Mouse (Mus musculus) midbrain, embryonic 10.5 days (tissue): Measurements from ENCODE around the gene Cav1. TPM values are rescaled to one million over a fixed set of nuclear protein-coding genes. Genes with fewer than 3 reads are reported as not detected.

Experiments
- DNase-seq: peaks from one replicate; pipeline ENCODE4 v3.0.0-alpha.2; 2017; ENCODE audit warnings: low spot score
- H3K27ac ChIP-seq: fragments of 300-500 bp; sonication (generic); replicated peaks from 2 replicates; pipeline ENCODE4 v1.5.1; 2016; ENCODE audit warnings: mild to moderate bottlenecking
- H3K27me3 ChIP-seq: fragments of 300-500 bp; sonication (generic); 2 replicates; pipeline ENCODE4 v1.6.1; 2016; ENCODE audit warnings: low read depth, mild to moderate bottlenecking; ENCODE audit not compliant: poor library complexity, severe bottlenecking
- H3K36me3 ChIP-seq: fragments of 300-500 bp; sonication (generic); 2 replicates; pipeline ENCODE4 v1.6.1; 2016; ENCODE audit warnings: mild to moderate bottlenecking, moderate library complexity
- H3K4me1 ChIP-seq: fragments of 300-500 bp; sonication (generic); 2 replicates; pipeline ENCODE4 v1.6.1; 2016
- H3K4me3 ChIP-seq: fragments of 300-500 bp; sonication (generic); 2 replicates; pipeline ENCODE4 v1.5.1; 2016; ENCODE audit warnings: mild to moderate bottlenecking, moderate library complexity
- H3K9me3 ChIP-seq: fragments of 300-500 bp; sonication (generic); replicated peaks from 2 replicates; pipeline ENCODE4 v1.6.1; 2016; ENCODE audit warnings: mild to moderate bottlenecking
- WGBS: fragments of 180-500 bp; shearing (Covaris S2); methylation state at CpG from one replicate; pipeline ENCODE4 v1.1.7; 2016; 5-methylcytosine and 5-hydroxymethylcytosine counted together
- polyA plus RNA-seq: library from polyadenylated mRNA; unstranded; fragments of >200 nt; fragmentation: Nextera tagmentation; extraction: Ambion mirVana; gene quantifications from 2 replicates; pipeline ENCODE4 v1.2.1, GENCODE M21; 2016

Gene Cav1
- 6.4 and 8.6 TPM in 2 replicates for polyA plus RNA-seq

DNA sequence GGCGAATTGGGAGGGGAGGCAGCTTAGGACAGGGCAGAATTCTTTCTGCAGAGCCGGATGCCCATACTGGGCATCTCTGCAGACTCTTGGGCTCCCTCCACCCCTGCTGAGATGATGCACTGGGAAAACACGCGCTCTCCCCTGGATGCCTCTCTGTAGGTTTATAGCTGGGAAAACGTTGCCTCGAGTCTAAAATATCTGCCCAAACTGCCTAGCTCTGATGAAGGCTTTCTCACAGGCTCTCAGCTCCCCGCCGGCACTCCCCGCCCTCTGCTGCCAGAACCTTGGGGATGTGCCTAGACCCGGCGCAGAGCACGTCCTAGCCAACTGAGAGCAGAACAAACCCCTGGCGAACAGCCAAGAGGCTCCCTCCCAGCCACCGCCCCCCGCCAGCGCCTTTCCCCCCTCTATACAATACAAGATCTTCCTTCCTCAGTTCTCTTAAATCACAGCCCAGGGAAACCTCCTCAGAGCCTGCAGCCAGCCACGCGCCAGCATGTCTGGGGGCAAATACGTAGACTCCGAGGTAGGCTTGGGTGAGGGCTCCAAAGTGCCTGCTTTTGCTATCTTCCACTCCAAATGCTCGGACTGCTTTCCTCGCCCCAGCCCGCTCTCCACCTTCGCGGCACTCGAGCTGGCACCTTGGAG is at the start of gene Cav1:
TSS of gene Cav1 (plus strand) at position 382 of the 648 bp plus-strand sequence.
- WGBS, result under 1% methylated on average over 26 of the region's 26 CpGs
- Histone ChIP-seq H3K4me1 (peaks cover 25% of the 10 kb centered on the region), H3K27me3 (peaks cover 54% of the 10 kb centered on the region), H3K36me3 (no peaks in the 10 kb centered on the region), H3K27ac (peak within 1 kb of the TSS; percentile 64), H3K4me3 (peak within 1 kb of the TSS; percentile 63), H3K9me3 (no peaks in the 10 kb centered on the region)
- peak; percentile 73 for DNase-seq

DNA sequence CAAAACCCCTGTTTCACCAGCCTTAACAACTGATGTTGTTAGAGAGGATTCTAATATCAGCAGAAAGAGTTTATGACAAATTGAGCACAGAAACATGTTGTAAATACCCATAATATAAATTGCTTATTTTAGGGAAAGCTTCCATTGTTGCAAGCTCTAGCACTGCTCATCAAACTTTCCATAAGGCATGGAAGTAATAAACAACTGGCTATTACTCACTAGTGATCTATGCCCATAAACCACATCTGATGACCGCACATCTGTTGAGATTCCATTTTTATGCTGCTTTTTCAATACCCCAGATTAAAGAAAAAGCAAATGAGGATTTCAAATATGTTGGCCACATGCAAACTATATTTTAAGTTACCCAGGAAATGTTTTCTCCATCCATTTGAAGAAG is 48.0 kb upstream of the Cav1 start:
- H3K4me1 ChIP-seq, result no peaks in the 10 kb centered on the region
- no peak overlapping the region for H3K4me3 ChIP-seq
- H3K27ac ChIP-seq, result no peak overlapping the region
- H3K9me3 ChIP-seq, result no peaks in the 10 kb centered on the region
- WGBS, result 92% methylated on average over 1 of the region's 1 CpGs
- no peak for DNase-seq
- no peaks in the 10 kb centered on the region for H3K36me3 ChIP-seq
- no peaks in the 10 kb centered on the region for H3K27me3 ChIP-seq

DNA sequence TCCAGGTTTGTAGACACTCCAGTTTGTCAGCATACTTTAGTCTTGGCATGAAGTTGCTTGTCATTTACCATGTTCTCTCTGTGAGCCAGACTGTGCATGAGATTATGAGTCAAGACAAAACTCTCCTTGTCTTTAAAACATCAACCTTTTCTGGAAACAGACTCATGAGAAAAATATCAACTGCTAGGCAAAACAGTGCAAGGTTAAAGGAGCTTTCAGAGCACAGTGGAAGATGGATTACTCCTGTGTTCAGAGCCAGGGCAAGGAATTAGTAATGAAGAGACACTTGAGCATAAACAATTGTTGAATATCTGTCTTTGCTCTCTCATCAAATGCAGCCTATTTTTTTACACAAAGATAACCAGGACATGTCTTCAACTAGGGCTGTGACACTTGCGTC is 47.2 kb upstream of the Cav1 start:
- no peaks in the 10 kb centered on the region for H3K9me3 ChIP-seq
- DNase-seq, result no peak
- no peak overlapping the region for H3K4me3 ChIP-seq
- H3K27me3 ChIP-seq, result no peaks in the 10 kb centered on the region
- no peaks in the 10 kb centered on the region for H3K36me3 ChIP-seq
- no peak overlapping the region for H3K27ac ChIP-seq
- no peaks in the 10 kb centered on the region for H3K4me1 ChIP-seq
- WGBS, result 95% methylated on average over 1 of the region's 1 CpGs

DNA sequence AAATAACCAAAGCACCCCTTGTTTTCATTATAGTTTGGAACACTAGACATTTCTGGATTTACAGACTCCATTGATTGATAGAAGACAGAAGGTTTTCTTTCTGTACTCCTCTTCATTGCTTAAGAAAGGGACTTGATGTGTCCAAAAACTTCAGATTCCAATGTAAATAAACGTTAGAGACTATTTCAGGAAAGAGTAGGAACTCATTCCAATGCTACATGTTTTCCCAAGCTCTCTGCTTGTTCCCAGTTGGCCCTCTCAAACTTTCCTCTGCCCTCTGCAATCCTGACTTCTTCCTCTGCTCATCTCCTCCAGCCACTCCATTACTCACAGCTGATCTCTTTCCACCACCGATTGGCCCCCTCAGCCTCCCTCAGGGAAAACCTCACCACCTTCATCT is 43.3 kb upstream of the Cav1 start:
- H3K4me1 ChIP-seq, result no peaks in the 10 kb centered on the region
- H3K9me3 ChIP-seq, result no peaks in the 10 kb centered on the region
- DNase-seq, result no peak
- H3K36me3 ChIP-seq, result no peaks in the 10 kb centered on the region
- no peaks in the 10 kb centered on the region for H3K27me3 ChIP-seq
- no peak overlapping the region for H3K4me3 ChIP-seq
- no peak overlapping the region for H3K27ac ChIP-seq
- 71% methylated on average over 2 of the region's 2 CpGs for WGBS

DNA sequence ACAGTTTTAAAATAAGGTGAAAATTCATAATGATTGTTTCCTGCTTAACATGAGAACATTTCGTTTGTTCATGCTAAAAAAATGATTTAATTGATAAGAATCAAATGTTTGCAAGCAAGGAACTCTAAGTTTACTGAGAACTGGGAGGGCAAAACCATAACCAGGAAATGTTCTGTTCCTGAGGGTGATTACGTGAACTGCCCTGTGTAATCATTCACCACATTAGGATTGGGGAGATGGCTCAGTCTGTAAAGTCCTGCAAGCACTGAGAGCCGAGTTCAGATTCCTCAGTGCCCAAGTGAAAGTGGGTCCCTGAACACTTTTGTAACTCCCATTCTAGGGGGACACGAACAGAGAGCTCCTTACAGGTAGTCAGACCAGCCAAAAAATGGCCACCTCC is 41.1 kb upstream of the Cav1 start:
- Histone ChIP-seq H3K27ac (no peak overlapping the region), H3K36me3 (no peaks in the 10 kb centered on the region), H3K4me1 (no peaks in the 10 kb centered on the region), H3K4me3 (no peak overlapping the region), H3K9me3 (no peaks in the 10 kb centered on the region), H3K27me3 (no peaks in the 10 kb centered on the region)
- no peak for DNase-seq
- 86% methylated on average over 4 of the region's 4 CpGs for WGBS

DNA sequence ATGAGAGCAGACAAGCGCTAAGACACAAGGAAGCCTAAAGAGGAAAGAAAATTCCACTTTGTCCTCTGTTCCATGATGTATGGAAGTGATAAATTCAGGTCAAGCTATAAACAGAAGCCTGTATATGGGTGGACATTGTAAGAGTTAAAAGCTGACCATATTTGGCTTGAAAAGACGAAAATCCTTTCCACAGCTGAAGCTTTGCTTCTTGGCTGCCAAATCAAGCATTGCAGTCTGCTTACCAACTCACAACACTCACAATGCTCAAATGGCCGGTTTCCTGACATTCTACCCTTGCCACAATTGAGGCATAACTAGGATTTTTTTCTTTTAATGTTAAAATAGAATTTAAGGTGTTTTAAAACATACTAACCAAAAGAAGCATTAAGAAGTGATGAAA is 39.7 kb upstream of the Cav1 start:
- Histone ChIP-seq H3K4me1 (no peaks in the 10 kb centered on the region), H3K27me3 (no peaks in the 10 kb centered on the region), H3K36me3 (no peaks in the 10 kb centered on the region), H3K27ac (no peak overlapping the region), H3K9me3 (no peaks in the 10 kb centered on the region), H3K4me3 (no peak overlapping the region)
- DNase-seq, result no peak
- 76% methylated on average over 3 of the region's 3 CpGs for WGBS

DNA sequence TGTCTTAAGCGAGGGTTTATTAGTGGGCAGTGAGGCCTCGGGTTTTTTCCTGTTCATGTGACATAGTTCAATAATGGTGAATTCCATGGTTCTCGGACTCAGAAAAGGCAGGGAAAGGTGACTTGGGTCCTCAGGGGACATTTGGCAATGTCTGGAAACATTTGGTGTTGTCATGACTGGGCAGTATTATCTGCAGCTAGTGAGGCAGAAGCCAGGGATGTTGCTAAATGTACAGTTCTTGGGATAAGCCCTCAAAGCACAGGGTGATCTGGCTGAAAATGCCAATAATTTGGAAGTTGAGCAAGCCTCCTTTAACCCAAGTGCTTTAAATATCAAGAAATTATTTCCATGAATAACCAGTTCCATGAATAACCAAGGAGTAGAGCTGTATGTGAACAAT is 27.8 kb upstream of the Cav1 start:
- WGBS, result 84% methylated on average over 3 of the region's 3 CpGs
- H3K9me3 ChIP-seq, result no peaks in the 10 kb centered on the region
- DNase-seq, result no peak
- H3K27me3 ChIP-seq, result peaks cover 29% of the 10 kb centered on the region
- no peaks in the 10 kb centered on the region for H3K36me3 ChIP-seq
- H3K4me3 ChIP-seq, result no peak overlapping the region
- H3K4me1 ChIP-seq, result peaks cover 25% of the 10 kb centered on the region
- no peak overlapping the region for H3K27ac ChIP-seq

DNA sequence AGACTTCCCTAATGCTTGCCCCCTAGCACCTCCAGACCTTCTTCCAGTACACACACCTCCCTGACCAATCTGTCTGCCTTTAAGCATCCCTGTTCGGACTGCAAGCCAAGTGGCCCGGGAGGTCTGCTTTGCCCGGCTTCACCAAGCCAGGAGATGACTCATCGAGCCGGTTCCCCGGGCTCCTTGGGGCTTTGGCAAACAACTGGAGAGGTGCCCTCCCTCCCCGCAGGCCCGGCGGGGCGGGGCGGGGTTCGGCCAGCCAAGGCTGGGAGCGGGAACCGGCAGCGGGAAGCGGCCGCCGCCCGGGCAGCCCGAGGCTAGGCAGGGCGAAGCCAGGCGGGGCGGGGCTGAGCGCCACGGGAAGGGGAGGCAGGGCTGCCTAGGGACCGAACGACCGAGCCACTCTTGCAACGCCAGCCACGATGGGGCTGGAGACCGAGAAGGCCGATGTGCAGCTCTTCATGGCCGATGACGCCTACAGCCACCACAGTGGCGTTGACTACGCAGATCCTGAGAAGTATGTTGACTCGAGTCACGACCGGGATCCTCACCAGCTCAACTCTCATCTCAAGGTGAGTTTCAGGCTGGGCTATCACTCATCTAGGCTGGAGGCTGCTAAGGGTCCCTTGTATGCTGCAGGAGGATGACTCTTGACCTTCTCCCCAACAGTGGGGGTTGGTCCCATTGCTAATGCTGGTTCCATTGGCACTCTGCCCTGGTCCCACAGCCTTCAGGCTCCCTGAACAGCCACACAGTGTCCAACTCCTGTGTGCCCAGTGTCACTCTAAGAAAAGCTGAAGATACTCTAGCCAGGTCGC is 25.0 kb upstream of the Cav1 start, which contains the start of gene Cav2:
TSS of gene Cav2 (plus strand) at position 247 of the 818 bp plus-strand sequence.
- WGBS, result under 1% methylated on average over 40 of the region's 40 CpGs
- H3K27ac ChIP-seq, result peak within 1 kb of the TSS; percentile 87

DNA sequence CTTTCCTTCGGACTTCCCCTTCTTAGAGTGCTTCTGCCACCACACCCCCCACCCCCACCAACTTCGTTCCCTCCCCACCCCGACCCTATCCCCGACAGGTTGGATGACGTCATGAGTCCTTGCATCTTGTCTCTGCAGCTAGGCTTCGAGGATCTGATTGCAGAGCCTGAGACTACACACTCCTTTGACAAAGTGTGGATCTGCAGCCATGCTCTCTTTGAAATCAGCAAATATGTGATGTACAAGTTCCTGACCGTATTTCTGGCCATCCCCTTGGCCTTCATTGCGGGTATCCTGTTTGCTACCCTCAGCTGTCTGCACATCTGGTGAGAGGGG is 24.4 kb upstream of the Cav1 start:
- Histone ChIP-seq H3K36me3 (no peaks in the 10 kb centered on the region), H3K4me1 (peaks cover 25% of the 10 kb centered on the region), H3K4me3 (peak overlapping the region; percentile 68), H3K27me3 (peaks cover 29% of the 10 kb centered on the region), H3K9me3 (no peaks in the 10 kb centered on the region), H3K27ac (peak overlapping the region; percentile 87)
- 28% methylated on average over 8 of the region's 8 CpGs for WGBS
- DNase-seq, result no peak

More for the DNA sequence above, 25.0 kb upstream of the Cav1 start, which contains the start of gene Cav2:
- DNase-seq, result peak; percentile 66
- H3K4me1 ChIP-seq, result peaks cover 25% of the 10 kb centered on the region
- no peaks in the 10 kb centered on the region for H3K36me3 ChIP-seq
- H3K27me3 ChIP-seq, result peaks cover 29% of the 10 kb centered on the region
- H3K4me3 ChIP-seq, result peak within 1 kb of the TSS; percentile 68
- no peaks in the 10 kb centered on the region for H3K9me3 ChIP-seq

DNA sequence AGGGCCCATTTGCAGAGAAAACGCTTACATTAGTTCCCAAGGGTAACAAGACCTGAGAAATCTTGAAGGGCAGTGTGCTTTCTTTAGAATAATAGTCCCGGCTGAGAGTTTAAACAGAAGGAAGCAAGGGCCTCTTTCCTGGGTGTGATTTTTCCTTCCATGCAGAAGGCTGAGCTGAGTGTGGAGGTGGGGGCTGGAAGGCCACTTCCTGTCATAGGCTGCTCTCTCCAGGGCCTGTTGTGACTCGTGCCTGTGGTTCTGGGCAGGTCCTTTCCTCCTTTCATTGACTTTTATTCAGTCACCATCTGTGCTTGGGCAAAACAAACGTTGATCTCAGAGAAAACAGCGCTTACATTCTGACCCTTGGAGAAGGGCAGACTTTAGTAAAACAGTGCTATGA is 24.0 kb upstream of the Cav1 start:
- 45% methylated on average over 5 of the region's 5 CpGs for WGBS
- Histone ChIP-seq H3K27ac (no peak overlapping the region), H3K4me1 (peaks cover 25% of the 10 kb centered on the region), H3K36me3 (no peaks in the 10 kb centered on the region), H3K4me3 (0 out of 2 replicates have a peak overlapping the region, but pooled peaks have one; percentile 2), H3K9me3 (no peaks in the 10 kb centered on the region), H3K27me3 (peaks cover 29% of the 10 kb centered on the region)
- no peak for DNase-seq

DNA sequence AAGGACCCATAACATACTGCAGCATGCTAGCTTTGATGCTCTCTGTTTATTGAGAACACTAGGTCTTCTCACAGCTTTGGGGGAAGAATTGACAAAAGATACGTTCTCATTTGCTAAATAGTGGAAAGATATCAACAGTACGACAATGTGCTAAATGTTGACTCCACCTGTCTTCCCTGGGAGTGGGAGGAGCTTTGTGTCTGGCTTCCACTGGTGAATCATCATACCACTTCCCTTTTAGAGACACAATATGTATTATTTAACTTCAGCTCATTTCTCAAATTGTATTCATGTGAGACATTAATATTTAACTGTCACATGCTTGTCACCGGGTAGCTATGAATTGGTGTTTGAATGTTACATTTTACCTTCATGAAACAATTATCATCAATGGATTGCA is 22.3 kb upstream of the Cav1 start:
- H3K9me3 ChIP-seq, result no peaks in the 10 kb centered on the region
- H3K27ac ChIP-seq, result no peak overlapping the region
- no peak for DNase-seq
- H3K4me3 ChIP-seq, result no peak overlapping the region
- no peaks in the 10 kb centered on the region for H3K36me3 ChIP-seq
- H3K27me3 ChIP-seq, result peaks cover 29% of the 10 kb centered on the region
- WGBS, result 88% methylated on average over 3 of the region's 3 CpGs
- H3K4me1 ChIP-seq, result peaks cover 25% of the 10 kb centered on the region

DNA sequence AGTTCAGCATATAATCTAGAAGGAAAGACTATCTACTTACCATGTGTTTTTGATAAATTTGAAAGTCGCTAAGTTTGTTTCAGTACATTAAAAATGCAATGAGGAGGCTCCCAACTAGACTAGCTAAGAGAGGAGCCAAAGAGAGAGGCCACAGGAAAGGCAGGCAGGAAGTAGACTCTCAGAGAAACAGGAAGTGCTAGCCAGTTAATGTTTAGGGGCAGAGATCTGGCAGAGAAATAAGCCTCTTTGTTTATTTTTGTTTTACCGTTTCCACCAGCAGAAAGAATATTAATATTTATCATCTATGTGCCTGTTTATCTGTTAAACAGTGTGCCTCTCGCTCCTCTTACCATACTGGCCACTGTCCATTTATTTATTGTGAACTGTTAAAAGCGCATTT is 19.8 kb upstream of the Cav1 start:
- Histone ChIP-seq H3K9me3 (no peaks in the 10 kb centered on the region), H3K27ac (no peak overlapping the region), H3K4me3 (no peak overlapping the region), H3K4me1 (peaks cover 15% of the 10 kb centered on the region), H3K36me3 (no peaks in the 10 kb centered on the region), H3K27me3 (peaks cover 10% of the 10 kb centered on the region)
- 87% methylated on average over 4 of the region's 4 CpGs for WGBS
- no peak for DNase-seq

DNA sequence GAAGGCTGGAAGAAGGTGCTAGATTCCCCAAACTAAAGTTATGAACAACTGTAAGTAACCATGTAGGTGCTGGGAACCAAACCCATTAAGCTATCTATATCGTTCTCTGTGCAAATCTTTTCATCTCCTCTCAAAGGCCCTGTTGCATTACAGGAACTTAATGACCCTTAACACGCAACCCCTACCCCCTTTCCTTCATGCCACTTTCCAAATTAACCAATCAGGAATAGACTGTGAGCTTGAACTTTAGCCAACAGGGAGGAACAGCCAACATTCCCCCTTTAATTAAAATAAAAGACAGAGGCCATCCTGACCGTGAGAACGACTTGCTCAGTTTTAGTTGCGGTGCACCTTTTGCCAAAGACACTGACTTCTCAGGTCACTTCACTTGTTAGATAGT is 11.0 kb upstream of the Cav1 start:
- H3K36me3 ChIP-seq, result no peaks in the 10 kb centered on the region
- H3K9me3 ChIP-seq, result no peaks in the 10 kb centered on the region
- DNase-seq, result no peak
- WGBS, result 84% methylated on average over 5 of the region's 5 CpGs
- H3K27me3 ChIP-seq, result no peaks in the 10 kb centered on the region
- no peak overlapping the region for H3K27ac ChIP-seq
- no peak overlapping the region for H3K4me3 ChIP-seq
- peaks cover 24% of the 10 kb centered on the region for H3K4me1 ChIP-seq
